Mouse (Mus musculus): Measurements from ENCODE around the gene Map3k20.

Gene Map3k20

DNA sequence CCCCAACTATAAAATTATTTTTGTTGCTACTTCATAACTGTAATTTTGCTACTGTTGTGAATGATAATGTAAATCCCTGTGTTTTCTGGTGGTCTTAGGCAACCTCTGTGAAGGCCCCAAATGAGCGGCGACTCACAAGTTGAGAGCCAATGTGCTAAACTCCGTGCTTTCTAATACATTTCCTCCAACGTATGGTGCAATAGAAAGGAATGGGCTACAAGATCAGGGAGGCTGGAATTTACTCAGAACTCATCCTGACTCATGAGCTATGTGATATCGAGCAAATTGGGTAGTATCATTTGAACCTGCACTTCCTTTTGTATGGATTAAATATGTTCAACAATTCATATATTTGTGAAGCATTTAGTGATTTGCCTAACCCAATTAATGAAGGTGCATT, 4.9 kb upstream of the Map3k20 start:
- DNase-seq (ENCODE audit: low spot score): no peak

DNA sequence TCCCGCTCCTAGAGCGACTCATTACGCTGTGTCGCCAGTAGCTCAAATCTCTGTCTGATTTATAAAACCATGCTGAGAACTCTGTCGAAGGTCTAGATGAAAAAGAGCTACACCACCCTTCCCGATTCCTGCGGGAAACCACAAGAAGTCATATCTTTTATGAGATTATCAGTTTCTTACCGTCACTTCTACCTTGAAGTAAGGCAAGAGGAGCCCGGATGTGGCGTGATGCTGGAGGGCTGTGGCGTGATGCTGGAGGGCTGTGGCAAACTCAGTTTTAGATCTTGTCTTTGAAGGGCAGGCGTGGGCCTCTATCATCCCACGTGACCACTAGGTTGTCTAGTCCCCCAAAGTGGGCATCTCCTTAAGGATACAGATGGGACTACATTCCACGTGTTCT, 3.5 kb upstream of the Map3k20 start:
- no peak for DNase-seq (ENCODE audit: low spot score)

DNA sequence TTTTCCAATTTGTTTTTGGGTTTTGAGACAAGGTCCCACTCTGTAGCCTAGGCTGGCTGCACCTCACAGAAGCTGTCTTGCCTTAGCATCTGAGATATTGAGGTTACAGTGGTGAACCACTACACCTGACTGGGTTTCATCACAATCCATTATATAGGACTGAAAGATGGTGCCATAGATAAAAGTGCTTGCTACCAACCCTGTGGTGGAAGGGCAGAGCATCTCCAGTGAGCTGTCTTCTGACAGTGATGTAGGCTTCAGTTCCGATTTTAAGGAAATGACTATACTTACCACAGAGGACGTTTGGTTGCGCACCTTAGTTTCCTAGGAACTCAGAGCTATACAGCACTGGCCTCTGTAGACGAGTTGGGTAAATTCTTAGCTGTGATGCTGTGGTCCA, 2.7 kb upstream of the Map3k20 start:
- no peak for DNase-seq (ENCODE audit: low spot score)

DNA sequence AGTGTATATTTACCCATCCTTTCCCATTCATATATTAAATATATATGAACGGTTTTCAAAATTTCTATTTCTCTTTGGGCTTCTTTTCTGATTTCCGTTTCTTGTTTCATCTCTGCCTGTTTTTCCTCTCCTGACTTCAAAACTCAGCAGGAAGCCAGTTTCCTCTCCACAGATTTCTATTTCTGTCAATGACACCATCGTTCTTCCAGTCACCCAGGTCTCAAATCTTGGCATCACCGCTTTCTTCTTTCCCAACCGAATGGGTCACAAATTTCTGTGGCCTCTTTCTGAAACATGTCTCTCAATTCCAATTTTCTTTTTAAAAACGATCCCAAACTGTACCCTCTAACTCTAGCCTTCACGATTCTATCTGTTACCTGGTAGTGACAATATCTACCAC, 748 bp upstream of the Map3k20 start:
- no peak for DNase-seq (ENCODE audit: low spot score)

- no peak for DNase-seq (ENCODE audit: low spot score)
Observed at GRCm38 (mm10) chr2:72285888-72286661, 638 bp downstream of the Map3k20 start.

GRCm38 (mm10) chr2:72287142-72287541, 1.7 kb downstream of the Map3k20 start:
- no peak for DNase-seq (ENCODE audit: low spot score)

GRCm38 (mm10) chr2:72288932-72289534, 3.6 kb downstream of the Map3k20 start:
- no peak for DNase-seq (ENCODE audit: low spot score)

DNA sequence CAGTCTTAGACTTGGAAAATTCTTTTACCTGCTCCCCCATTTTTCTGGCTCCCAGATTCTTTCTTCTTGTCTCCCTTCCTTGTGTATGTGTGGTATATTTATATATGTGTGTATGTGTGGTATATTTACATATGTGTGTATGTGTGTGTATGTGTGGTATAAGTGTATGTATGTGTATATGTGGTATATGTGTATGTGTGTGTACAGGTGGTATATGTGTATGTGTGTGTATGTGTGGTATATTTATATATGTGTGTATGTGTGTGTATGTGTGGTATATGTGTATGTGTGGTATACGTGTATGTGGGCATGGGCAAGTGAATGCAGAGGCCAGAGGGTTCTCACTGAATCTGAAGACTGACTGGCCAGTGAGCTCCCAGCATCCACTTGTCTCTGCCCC, 5.7 kb downstream of the Map3k20 start:
- no peak for DNase-seq (ENCODE audit: low spot score)

DNA sequence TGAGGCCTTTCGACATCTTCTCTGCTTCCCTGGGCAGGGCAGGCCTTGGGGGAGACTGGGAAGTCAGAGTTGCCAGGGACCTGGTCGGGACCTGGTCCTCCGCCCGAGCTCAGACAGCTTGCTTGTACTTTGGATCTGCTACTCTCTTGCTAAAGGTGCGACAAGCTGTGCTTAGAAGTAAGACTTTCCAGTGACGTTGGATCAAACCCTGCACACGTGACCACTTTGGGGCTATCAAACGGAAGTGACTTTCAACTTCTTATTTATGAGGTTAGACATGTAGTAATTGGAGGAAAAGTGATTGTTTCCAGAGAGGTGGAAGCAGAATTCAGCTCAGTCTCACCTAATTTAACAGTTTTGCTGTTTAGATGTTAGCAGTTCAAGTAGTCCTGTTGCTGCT, 7.1 kb downstream of the Map3k20 start:
- no peak for DNase-seq (ENCODE audit: low spot score)

GRCm38 (mm10) chr2:72294994-72295393, 9.6 kb downstream of the Map3k20 start:
- no peak for DNase-seq (ENCODE audit: low spot score)

DNA sequence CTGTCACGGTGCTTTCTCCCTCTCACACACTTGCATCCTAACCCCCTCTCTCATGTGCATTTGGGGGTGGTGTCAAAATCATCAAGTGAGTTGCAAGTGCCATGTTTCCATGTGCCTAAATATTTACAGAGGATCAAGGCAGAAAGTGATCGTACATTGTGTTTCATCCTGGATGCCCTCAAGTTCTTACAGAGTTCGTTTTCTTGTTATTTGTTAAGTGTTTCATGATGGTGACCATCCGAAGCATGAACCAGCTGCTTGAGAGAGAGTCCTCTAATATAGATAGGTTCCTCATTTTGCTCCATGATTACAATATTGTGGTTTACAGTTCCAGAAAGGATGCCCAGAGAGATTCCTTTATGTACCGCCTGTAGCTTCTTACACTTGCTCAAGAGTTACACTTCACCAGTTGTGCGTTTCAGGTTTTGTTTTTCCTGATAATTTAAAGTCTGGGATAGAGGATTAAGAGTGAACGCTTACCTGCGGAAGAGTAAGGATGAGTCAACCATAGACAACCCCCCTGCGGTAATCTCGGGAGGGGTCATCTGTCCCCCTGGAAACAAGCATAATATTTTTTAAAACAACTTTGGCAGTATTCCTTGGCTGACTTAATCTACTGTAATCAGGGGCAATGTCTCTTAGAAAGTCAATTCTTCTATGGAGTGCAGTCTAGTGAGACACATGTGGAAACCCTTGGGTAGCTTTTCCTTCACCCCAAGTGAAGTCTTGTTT, 11.7 kb downstream of the Map3k20 start:
- DNase-seq (ENCODE audit: low spot score): no peak

DNA sequence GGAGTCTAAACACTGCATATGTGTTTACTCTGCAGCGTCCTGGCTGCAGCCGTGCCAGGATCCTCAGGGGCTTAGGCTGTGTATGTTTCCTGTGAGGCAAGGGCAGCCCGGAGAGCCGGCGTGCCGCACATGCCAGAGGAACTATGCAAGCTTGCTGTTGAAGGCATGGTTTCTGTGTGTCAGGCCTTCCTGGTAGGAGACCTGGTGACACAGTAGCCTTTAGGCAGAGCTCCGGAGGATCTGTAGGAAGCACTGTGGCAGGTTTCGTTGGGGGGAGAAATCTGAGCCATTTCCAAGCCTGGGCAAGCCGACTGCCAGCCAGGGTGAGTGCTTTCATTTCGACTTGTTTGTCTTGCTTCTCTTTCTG, 12.3 kb downstream of the Map3k20 start:
- DNase-seq (ENCODE audit: low spot score): no peak

- no peak for DNase-seq (ENCODE audit: low spot score)
Observed at GRCm38 (mm10) chr2:72298406-72298805, 13.0 kb downstream of the Map3k20 start.

- DNase-seq (ENCODE audit: low spot score): no peak
Observed at GRCm38 (mm10) chr2:72301194-72301916, 15.9 kb downstream of the Map3k20 start.

- DNase-seq (ENCODE audit: low spot score): no peak
Observed at GRCm38 (mm10) chr2:72305738-72306137, 20.3 kb downstream of the Map3k20 start.

GRCm38 (mm10) chr2:72308351-72308750, 22.9 kb downstream of the Map3k20 start:
- DNase-seq (ENCODE audit: low spot score): no peak

GRCm38 (mm10) chr2:72308981-72309380, 23.5 kb downstream of the Map3k20 start:
- no peak for DNase-seq (ENCODE audit: low spot score)

GRCm38 (mm10) chr2:72311486-72311885, 26.0 kb downstream of the Map3k20 start:
- no peak for DNase-seq (ENCODE audit: low spot score)

GRCm38 (mm10) chr2:72313312-72313711, 27.9 kb downstream of the Map3k20 start:
- DNase-seq (ENCODE audit: low spot score): no peak

- DNase-seq (ENCODE audit: low spot score): no peak
Observed at GRCm38 (mm10) chr2:72318421-72318820, 33.0 kb downstream of the Map3k20 start.

DNA sequence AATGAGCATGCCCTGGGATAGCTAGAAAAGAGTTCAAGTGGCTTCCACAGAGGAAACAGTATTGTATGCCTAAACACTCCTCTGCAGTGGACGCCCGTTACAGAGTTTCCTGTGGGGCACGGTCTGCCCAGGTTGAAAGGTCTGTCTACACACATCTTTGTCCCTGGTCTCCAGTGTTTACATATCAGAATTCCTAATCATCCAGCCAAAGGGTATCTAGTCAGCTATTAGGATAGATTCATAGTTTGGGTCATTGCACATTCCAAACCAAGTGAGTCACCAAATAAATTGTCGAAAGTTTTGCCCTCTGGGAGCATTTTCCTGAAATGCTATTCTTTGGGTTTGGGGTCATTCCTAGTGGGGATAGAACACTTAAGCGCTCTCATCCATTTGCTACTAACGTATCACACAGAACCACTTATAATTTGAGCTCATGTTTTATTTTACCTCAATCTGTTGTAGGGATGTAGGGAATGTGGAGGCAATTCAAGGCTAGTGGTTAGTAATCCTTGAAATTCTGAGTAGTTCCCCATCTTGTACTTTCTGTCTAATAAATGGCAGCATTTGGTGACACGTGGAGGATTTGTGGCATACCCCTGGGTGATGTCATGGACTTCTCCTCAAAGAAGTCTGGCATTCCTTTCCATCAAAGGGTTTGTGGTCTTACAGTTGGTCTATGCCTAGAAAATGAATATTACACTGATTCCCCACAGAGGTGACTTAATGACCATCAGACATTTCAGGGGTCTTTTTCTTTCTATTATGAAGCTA, 33.8 kb downstream of the Map3k20 start:
- no peak for DNase-seq (ENCODE audit: low spot score)

DNA sequence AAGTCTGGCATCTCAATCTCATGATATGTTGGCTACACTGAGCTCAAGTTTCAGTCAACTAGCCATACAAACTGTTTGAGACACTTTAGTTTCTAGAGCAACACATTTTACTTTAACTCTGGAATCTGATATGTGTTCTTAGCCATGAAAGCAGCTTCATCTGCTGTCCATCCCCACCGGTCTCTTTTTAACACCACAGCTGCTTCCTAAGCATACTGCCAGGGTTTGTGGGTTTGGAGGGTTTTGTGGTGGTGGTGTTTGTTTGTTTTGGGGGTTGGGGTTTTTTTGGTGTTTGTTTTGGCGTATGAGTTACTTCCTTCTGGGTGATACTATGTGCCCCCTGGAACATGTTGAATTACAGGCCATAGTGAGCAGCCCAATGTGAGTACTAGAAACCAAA, 35.2 kb downstream of the Map3k20 start:
- no peak for DNase-seq (ENCODE audit: low spot score)
